Mouse (Mus musculus) right cerebral cortex, postnatal 25 days (tissue): ENCODE data around the gene Xpo1.
"Not testable (repeated sequence)": the region's sequence is repeated elsewhere in the genome, so short reads cannot be mapped to it uniquely, and the experiment has no call there.

Experiments used
- DNase-seq: peaks from one replicate; pipeline ENCODE4 v3.0.0; 2022

Gene Xpo1

DNA sequence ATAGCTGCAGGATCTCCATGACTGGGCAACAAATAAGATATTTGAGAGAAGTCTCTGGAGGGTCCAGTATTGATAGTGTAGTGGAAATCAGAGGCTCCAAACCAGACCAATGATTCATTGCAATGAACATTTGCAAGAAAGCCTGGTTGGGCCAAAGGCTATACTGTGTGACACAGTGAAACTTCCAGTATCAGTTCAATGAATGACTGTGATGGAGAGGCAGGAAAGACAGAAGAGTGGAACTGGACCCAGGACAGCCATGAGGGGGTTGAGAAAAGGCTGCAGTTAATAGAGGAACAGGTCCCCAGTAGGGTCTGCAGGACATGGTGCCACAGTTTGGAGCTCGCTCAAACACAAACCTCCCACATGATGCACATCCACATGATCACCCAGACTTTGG lies 44.1 kb downstream of the Xpo1 start:
- no peak for DNase-seq

DNA sequence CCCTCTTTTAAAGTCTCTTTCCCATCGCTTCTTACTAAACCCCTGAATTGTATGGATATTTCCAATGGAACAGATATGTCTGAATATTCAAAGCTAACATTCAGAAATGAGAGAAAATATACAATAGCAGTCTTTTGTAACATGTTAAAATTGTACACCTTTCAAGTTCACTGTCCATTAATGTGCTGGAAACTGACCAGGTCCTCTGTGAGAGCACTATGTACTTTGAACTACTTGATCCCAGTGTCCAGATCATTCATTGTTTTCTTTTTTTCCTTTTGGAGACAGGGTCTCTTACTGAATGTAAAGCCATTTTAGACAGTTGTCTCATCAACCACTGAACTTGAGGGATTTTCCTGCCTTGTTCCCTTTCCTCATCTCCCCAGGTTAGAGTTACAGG lies 47.3 kb downstream of the Xpo1 start:
- no peak for DNase-seq

GRCm38 (mm10) chr11:23305101-23305672 lies 49.3 kb downstream of the Xpo1 start:
- not testable (repeated sequence) for DNase-seq

- peak; percentile 96 for DNase-seq
Measured at GRCm38 (mm10) chr11:23305673-23306608, 50.1 kb downstream of the Xpo1 start.

DNA sequence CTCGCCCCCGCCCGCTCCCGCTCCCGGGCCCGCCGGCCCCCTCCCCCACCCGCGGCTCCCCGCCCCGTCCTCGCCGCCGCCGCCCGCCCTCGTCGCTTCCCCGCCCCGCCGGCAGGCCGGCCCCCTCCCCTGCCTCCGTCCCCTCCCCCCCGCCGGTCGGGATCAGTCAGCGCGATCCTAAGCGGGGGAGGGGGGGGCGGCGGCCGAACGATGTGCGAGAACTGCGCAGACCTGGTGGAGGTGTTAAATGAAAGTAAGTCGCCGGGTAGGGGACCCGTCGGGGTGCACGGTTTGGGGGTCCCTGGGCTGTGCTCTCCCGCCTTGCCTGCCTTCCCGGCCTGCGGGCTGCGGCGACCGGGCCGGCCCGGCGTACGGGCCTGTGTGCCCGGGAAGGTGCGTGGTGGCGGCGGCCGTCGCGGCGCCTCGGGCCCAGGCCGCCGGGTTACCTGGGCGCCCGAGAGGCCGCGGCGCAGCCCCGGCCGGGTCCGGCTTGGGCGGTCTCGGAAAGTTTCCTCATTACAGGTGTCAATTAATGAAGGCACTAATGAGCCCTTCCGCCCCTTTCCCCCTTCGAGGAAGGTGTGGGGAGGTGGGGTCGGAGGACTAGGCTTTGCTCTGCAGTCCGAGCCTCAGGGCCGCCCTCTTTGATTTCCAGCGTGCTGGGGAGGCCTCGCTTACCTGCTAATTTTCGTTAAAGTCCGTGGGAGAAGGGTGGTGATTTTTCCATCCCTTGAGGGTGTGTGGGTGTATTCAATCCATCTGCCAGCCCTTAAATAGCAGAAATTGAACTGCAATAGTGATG lies 51.1 kb downstream of the Xpo1 start, which contains the start of gene Usp34:
TSS of gene Usp34 (plus strand) at position 132 of the 802 bp plus-strand sequence.
- peak; percentile 40 for DNase-seq

- no peak for DNase-seq
Measured at GRCm38 (mm10) chr11:23307566-23307920, 51.7 kb downstream of the Xpo1 start.

DNA sequence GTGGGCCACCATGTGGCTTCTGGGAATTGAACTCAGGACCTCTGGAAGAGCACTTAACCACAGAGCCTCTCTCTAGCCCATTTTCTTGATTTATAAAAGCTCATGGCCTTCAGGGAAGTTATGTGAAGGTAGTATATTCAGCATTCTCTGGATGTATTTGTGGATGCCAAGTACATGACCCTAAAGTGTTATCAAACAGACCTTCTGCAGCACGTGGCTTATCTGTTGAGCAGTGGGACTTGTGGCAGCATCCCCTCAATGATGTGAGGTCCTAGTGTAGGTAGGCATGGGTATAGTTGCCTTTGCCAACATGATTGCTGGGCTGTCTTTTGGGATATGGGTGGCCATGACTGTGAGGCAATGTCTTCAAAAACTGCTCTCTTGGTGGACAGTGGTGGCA lies 57.7 kb downstream of the Xpo1 start:
- no peak for DNase-seq

GRCm38 (mm10) chr11:23329413-23329812 lies 73.6 kb downstream of the Xpo1 start:
- DNase-seq, result no peak

- DNase-seq, result no peak
Measured at GRCm38 (mm10) chr11:23332136-23332535, 76.3 kb downstream of the Xpo1 start.

GRCm38 (mm10) chr11:23335160-23335559 lies 79.3 kb downstream of the Xpo1 start:
- DNase-seq, result no peak
